Mouse (Mus musculus): Measurements from ENCODE around the gene Cd1d1. TPM values are rescaled to one million over a fixed set of nuclear protein-coding genes. Genes with fewer than 3 reads are reported as not detected.

The Cd1d1 gene
- 4.3 and 5.9 TPM in 2 replicates for polyA plus RNA-seq (2012; rRNA removed)

DNA sequence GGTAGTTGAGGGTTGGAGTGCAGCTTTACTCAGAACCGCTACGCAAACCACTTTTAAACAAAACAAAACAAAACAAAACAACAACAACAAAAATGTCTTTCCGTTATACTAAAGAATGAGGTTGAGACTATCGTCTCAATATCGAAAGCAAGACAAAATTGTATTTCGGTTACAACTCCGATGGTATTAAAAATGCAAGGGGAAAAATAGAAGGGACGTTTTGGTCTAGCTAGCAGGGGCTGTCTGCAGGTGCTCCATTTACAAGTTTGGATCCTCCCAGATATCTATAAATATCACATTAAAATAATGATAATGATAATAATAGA, at the start of gene Cd1d1:
Gene Cd1d1 (minus strand): TSS at position 27 of the 326 bp plus-strand sequence.

Other genes with a start within 250 kb of the Cd1d1 start
- 6.8 and 9.3 TPM in 2 replicates for gene Dclk2, start 78.6 kb downstream of the Cd1d1 start, polyA plus RNA-seq (2012; rRNA removed)
- 0.85 and 0.89 TPM in 2 replicates for gene Kirrel, start 175.3 kb upstream of the Cd1d1 start, polyA plus RNA-seq (2012; rRNA removed)